Mouse (Mus musculus): ENCODE measurements around the gene Manba.
"Not testable (repeated sequence)": the region's sequence is repeated elsewhere in the genome, so short reads cannot be mapped to it uniquely, and the experiment has no call there.

Manba gene

GRCm38 (mm10) chr3:135486351-135486750 is 940 bp downstream of the Manba start:
- DNase-seq (ENCODE audit: low spot score), result no peak

- DNase-seq (ENCODE audit: low spot score), result no peak
These were observed 2.4 kb downstream of the Manba start for GRCm38 (mm10) chr3:135487803-135488202.

- no peak for DNase-seq (ENCODE audit: low spot score)
These were observed 4.6 kb downstream of the Manba start for GRCm38 (mm10) chr3:135489865-135490520.

GRCm38 (mm10) chr3:135491102-135491501 is 5.7 kb downstream of the Manba start:
- DNase-seq (ENCODE audit: low spot score), result no peak

GRCm38 (mm10) chr3:135493320-135493719 is 7.9 kb downstream of the Manba start:
- DNase-seq (ENCODE audit: low spot score), result not testable (repeated sequence)

GRCm38 (mm10) chr3:135497956-135498355 is 12.5 kb downstream of the Manba start:
- DNase-seq (ENCODE audit: low spot score), result not testable (repeated sequence)

- DNase-seq (ENCODE audit: low spot score), result no peak
These were observed 13.5 kb downstream of the Manba start for GRCm38 (mm10) chr3:135498891-135499290.

- DNase-seq (ENCODE audit: low spot score), result no peak
These were observed 17.7 kb downstream of the Manba start for GRCm38 (mm10) chr3:135503160-135503559.

- peak; percentile 31 for DNase-seq (ENCODE audit: low spot score)
These were observed 20.0 kb downstream of the Manba start for GRCm38 (mm10) chr3:135505369-135505909.

- no peak for DNase-seq (ENCODE audit: low spot score)
These were observed 20.6 kb downstream of the Manba start for GRCm38 (mm10) chr3:135505916-135506482.

GRCm38 (mm10) chr3:135507506-135507905 is 22.1 kb downstream of the Manba start:
- no peak for DNase-seq (ENCODE audit: low spot score)

GRCm38 (mm10) chr3:135508191-135508590 is 22.8 kb downstream of the Manba start:
- no peak for DNase-seq (ENCODE audit: low spot score)

- no peak for DNase-seq (ENCODE audit: low spot score)
These were observed 25.0 kb downstream of the Manba start for GRCm38 (mm10) chr3:135510372-135510771.

- no peak for DNase-seq (ENCODE audit: low spot score)
These were observed 26.3 kb downstream of the Manba start for GRCm38 (mm10) chr3:135511683-135512082.

GRCm38 (mm10) chr3:135513270-135513669 is 27.9 kb downstream of the Manba start:
- no peak for DNase-seq (ENCODE audit: low spot score)

GRCm38 (mm10) chr3:135513800-135514425 is 28.5 kb downstream of the Manba start:
- no peak for DNase-seq (ENCODE audit: low spot score)

GRCm38 (mm10) chr3:135515246-135515645 is 29.8 kb downstream of the Manba start:
- no peak for DNase-seq (ENCODE audit: low spot score)

- no peak for DNase-seq (ENCODE audit: low spot score)
These were observed 31.5 kb downstream of the Manba start for GRCm38 (mm10) chr3:135516891-135517290.

- no peak for DNase-seq (ENCODE audit: low spot score)
These were observed 33.5 kb downstream of the Manba start for GRCm38 (mm10) chr3:135518882-135519281.

GRCm38 (mm10) chr3:135519584-135519983 is 34.2 kb downstream of the Manba start:
- no peak for DNase-seq (ENCODE audit: low spot score)

- peak; percentile 51 for DNase-seq (ENCODE audit: low spot score)
These were observed 36.6 kb downstream of the Manba start for GRCm38 (mm10) chr3:135521963-135522362.

- DNase-seq (ENCODE audit: low spot score), result no peak
These were observed 37.4 kb downstream of the Manba start for GRCm38 (mm10) chr3:135522618-135523355.
